Mouse (Mus musculus): ENCODE measurements at regions not wholly inside any gene's neighbourhood (a gene's known extent, or its start where the extent isn't known, plus 50 kb on each side); places are given as distances from the start of the nearest gene placed in this dataset.
A peak's percentile ranks its signal among the peaks of the same experiment; 100 is the strongest.

- Histone ChIP-seq H3K27ac (no peak overlapping the region), H3K36me3 (no peaks in the 10 kb centered on the region), H3K9ac (no peak overlapping the region), H3K4me3 (no peak overlapping the region), H3K9me3 (replicated peaks) (no peaks in the 10 kb centered on the region), H3K27me3 (no peaks in the 10 kb centered on the region), H3K4me2 (replicated peaks) (no peak overlapping the region), H3K4me1 (no peaks in the 10 kb centered on the region)
- ATAC-seq (ENCODE audit: low FRiP score): no peak
- WGBS: 86% methylated on average over 6 of the region's 6 CpGs
Measured at GRCm38 (mm10) chr11:18437834-18438611, 484.3 kb upstream of the Etaa1 start.

GRCm38 (mm10) chr11:18421076-18421475 lies 467.4 kb upstream of the Etaa1 start:
- Histone ChIP-seq H3K36me3 (no peaks in the 10 kb centered on the region), H3K4me3 (no peak overlapping the region), H3K27me3 (no peaks in the 10 kb centered on the region), H3K9ac (no peak overlapping the region), H3K9me3 (replicated peaks) (no peaks in the 10 kb centered on the region), H3K4me2 (replicated peaks) (no peak overlapping the region), H3K27ac (no peak overlapping the region), H3K4me1 (no peaks in the 10 kb centered on the region)
- 80% methylated on average over 3 of the region's 3 CpGs for WGBS
- ATAC-seq (ENCODE audit: low FRiP score): no peak

- H3K9me3 ChIP-seq (replicated peaks): no peaks in the 10 kb centered on the region
- no peaks in the 10 kb centered on the region for H3K36me3 ChIP-seq
- H3K4me2 ChIP-seq (replicated peaks): no peak overlapping the region
- no peaks in the 10 kb centered on the region for H3K4me1 ChIP-seq
- no peaks in the 10 kb centered on the region for H3K27me3 ChIP-seq
- H3K27ac ChIP-seq: no peak overlapping the region
- no peak for ATAC-seq (ENCODE audit: low FRiP score)
- 62% methylated on average over 1 of the region's 1 CpGs for WGBS
- H3K9ac ChIP-seq: no peak overlapping the region
- H3K4me3 ChIP-seq: no peak overlapping the region
Measured at GRCm38 (mm10) chr11:18413769-18414168, 460.1 kb upstream of the Etaa1 start.

GRCm38 (mm10) chr11:18408071-18408752 lies 454.5 kb upstream of the Etaa1 start:
- Histone ChIP-seq H3K36me3 (no peaks in the 10 kb centered on the region), H3K9me3 (replicated peaks) (no peaks in the 10 kb centered on the region), H3K4me1 (no peaks in the 10 kb centered on the region), H3K27ac (no peak overlapping the region), H3K4me3 (no peak overlapping the region), H3K9ac (no peak overlapping the region), H3K27me3 (no peaks in the 10 kb centered on the region), H3K4me2 (replicated peaks) (no peak overlapping the region)
- 61% methylated on average over 8 of the region's 8 CpGs for WGBS
- ATAC-seq (ENCODE audit: low FRiP score): no peak

GRCm38 (mm10) chr11:18399561-18399960 lies 445.9 kb upstream of the Etaa1 start:
- H3K4me1 ChIP-seq: no peaks in the 10 kb centered on the region
- no peaks in the 10 kb centered on the region for H3K27me3 ChIP-seq
- no peak overlapping the region for H3K4me3 ChIP-seq
- H3K36me3 ChIP-seq: no peaks in the 10 kb centered on the region
- ATAC-seq (ENCODE audit: low FRiP score): no peak
- no peaks in the 10 kb centered on the region for H3K9me3 ChIP-seq (replicated peaks)
- no peak overlapping the region for H3K4me2 ChIP-seq (replicated peaks)
- no peak overlapping the region for H3K27ac ChIP-seq
- no peak overlapping the region for H3K9ac ChIP-seq
- WGBS: 69% methylated on average over 4 of the region's 4 CpGs

GRCm38 (mm10) chr11:18396397-18396796 lies 442.7 kb upstream of the Etaa1 start:
- no peak overlapping the region for H3K9ac ChIP-seq
- no peak overlapping the region for H3K4me3 ChIP-seq
- H3K4me2 ChIP-seq (replicated peaks): no peak overlapping the region
- no peaks in the 10 kb centered on the region for H3K4me1 ChIP-seq
- 56% methylated on average over 6 of the region's 6 CpGs for WGBS
- H3K36me3 ChIP-seq: no peaks in the 10 kb centered on the region
- peak; percentile 74 for ATAC-seq (ENCODE audit: low FRiP score)
- H3K9me3 ChIP-seq (replicated peaks): no peaks in the 10 kb centered on the region
- peak overlapping the region; percentile 45 for H3K27ac ChIP-seq
- H3K27me3 ChIP-seq: no peaks in the 10 kb centered on the region

GRCm38 (mm10) chr11:18395631-18396030 lies 442.0 kb upstream of the Etaa1 start:
- Histone ChIP-seq H3K4me1 (no peaks in the 10 kb centered on the region), H3K27ac (peak overlapping the region; percentile 45; the same call in 1 of the 2 replicates), H3K4me2 (replicated peaks) (no peak overlapping the region), H3K9ac (no peak overlapping the region), H3K27me3 (no peaks in the 10 kb centered on the region), H3K4me3 (no peak overlapping the region), H3K36me3 (no peaks in the 10 kb centered on the region), H3K9me3 (replicated peaks) (no peaks in the 10 kb centered on the region)
- 87% methylated on average over 4 of the region's 4 CpGs for whole genome bisulfite sequencing
- ATAC-seq (ENCODE audit: low FRiP score): no peak

GRCm38 (mm10) chr11:18372813-18373332 lies 419.2 kb upstream of the Etaa1 start:
- 89% methylated on average over 6 of the region's 6 CpGs for WGBS
- no peak for ATAC-seq (ENCODE audit: low FRiP score)
- no peak overlapping the region for H3K9ac ChIP-seq
- no peak overlapping the region for H3K4me2 ChIP-seq (replicated peaks)
- no peaks in the 10 kb centered on the region for H3K36me3 ChIP-seq
- no peak overlapping the region for H3K27ac ChIP-seq
- H3K27me3 ChIP-seq: no peaks in the 10 kb centered on the region
- H3K4me1 ChIP-seq: peaks cover 8% of the 10 kb centered on the region; the same call in 1 of the 2 replicates
- H3K9me3 ChIP-seq (replicated peaks): no peaks in the 10 kb centered on the region
- H3K4me3 ChIP-seq: no peak overlapping the region

GRCm38 (mm10) chr11:18371304-18371703 lies 417.6 kb upstream of the Etaa1 start:
- no peak overlapping the region for H3K4me3 ChIP-seq
- no peak for ATAC-seq (ENCODE audit: low FRiP score)
- no peak overlapping the region for H3K4me2 ChIP-seq (replicated peaks)
- H3K36me3 ChIP-seq: no peaks in the 10 kb centered on the region
- peaks cover 8% of the 10 kb centered on the region; the same call in 1 of the 2 replicates for H3K4me1 ChIP-seq
- no peak overlapping the region for H3K9ac ChIP-seq
- WGBS: 14% methylated on average over 3 of the region's 3 CpGs
- no peaks in the 10 kb centered on the region for H3K27me3 ChIP-seq
- H3K9me3 ChIP-seq (replicated peaks): no peaks in the 10 kb centered on the region
- H3K27ac ChIP-seq: no peak overlapping the region

GRCm38 (mm10) chr11:18370861-18371260 lies 417.2 kb upstream of the Etaa1 start:
- no peak for ATAC-seq (ENCODE audit: low FRiP score)
- peaks cover 8% of the 10 kb centered on the region; the same call in 1 of the 2 replicates for H3K4me1 ChIP-seq
- no peaks in the 10 kb centered on the region for H3K9me3 ChIP-seq (replicated peaks)
- no peak overlapping the region for H3K27ac ChIP-seq
- no peaks in the 10 kb centered on the region for H3K36me3 ChIP-seq
- no peak overlapping the region for H3K4me2 ChIP-seq (replicated peaks)
- WGBS: 27% methylated on average over 3 of the region's 3 CpGs
- no peak overlapping the region for H3K9ac ChIP-seq
- no peak overlapping the region for H3K4me3 ChIP-seq
- H3K27me3 ChIP-seq: no peaks in the 10 kb centered on the region

- no peak for ATAC-seq (ENCODE audit: low FRiP score)
- 78% methylated on average over 3 of the region's 3 CpGs for WGBS
- H3K9me3 ChIP-seq (replicated peaks): no peaks in the 10 kb centered on the region
- H3K9ac ChIP-seq: no peak overlapping the region
- no peak overlapping the region for H3K27ac ChIP-seq
- no peaks in the 10 kb centered on the region for H3K4me1 ChIP-seq
- no peak overlapping the region for H3K4me2 ChIP-seq (replicated peaks)
- no peak overlapping the region for H3K4me3 ChIP-seq
- H3K36me3 ChIP-seq: no peaks in the 10 kb centered on the region
- no peaks in the 10 kb centered on the region for H3K27me3 ChIP-seq
Measured at GRCm38 (mm10) chr11:18354866-18355265, 401.2 kb upstream of the Etaa1 start.

- ATAC-seq (ENCODE audit: low FRiP score): no peak
- Histone ChIP-seq H3K27ac (no peak overlapping the region), H3K36me3 (no peaks in the 10 kb centered on the region), H3K4me1 (no peaks in the 10 kb centered on the region), H3K4me2 (replicated peaks) (no peak overlapping the region), H3K9ac (no peak overlapping the region), H3K4me3 (no peak overlapping the region), H3K27me3 (no peaks in the 10 kb centered on the region), H3K9me3 (replicated peaks) (no peaks in the 10 kb centered on the region)
- WGBS: 84% methylated on average over 4 of the region's 4 CpGs
Measured at GRCm38 (mm10) chr11:18354156-18354555, 400.5 kb upstream of the Etaa1 start.
